Comparison of ENCODE assay signal across 8 mouse cellular contexts in the genomic region with DNA sequence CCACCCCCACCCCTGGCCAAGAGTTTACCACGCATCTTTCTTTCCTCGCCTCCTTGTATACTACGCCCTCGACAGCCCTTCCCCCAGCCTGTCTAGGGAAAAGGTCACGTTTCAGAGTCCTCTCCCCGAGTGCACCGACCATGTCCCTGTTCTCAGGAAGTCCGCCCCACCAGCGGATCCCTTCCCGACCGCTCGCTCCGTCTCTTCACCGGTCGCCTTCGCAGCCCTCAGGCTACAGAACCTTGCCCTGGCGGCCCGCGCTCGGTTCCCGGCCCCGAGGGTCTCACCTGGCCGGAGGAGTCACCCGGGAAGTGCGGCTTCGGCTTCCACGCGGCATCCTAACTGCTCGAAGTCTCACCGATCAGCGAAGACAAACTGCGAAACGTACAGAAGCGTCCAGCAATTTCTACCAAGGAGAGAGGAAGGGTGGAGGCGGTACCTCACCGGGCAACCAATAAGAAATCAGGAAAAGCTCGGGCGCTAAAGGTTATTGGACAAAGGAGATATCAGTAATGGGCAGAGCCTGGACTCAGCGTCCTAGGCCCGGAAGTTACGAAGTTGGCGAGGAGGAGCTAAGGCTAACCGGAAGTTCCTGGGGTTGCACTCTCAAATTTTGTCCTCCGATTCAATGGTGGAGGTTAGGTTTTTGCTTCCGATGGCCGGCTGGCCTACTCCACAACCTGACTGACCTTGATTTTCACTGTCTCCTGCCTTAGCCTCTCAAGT. TPM values are rescaled to one million over a fixed set of nuclear protein-coding genes. Genes with fewer than 3 reads are reported as not detected.
DNase-seq lines count a peak whose midpoint lies in the region; ATAC-seq and TF ChIP-seq lines count a peak whose summit lies in the region.

A gene (minus strand): TSS at position 560 of the 726 bp plus-strand sequence.

- intact Hi-C loops in heart, postnatal 25 days (cut with DNase I): loop anchor here (2.0 kb wide), 1 partner anchor 216 kb away; a partner anchor contains a TSS

- H3K4me2 ChIP-seq in forebrain, embryonic 15.5 days (replicated peaks): peak within 1 kb of the TSS; percentile 89

- TF ChIP-seq CTCF in lung, adult 2 months (IDR thresholded peaks at IDR 0.05; ENCODE audit: insufficient read depth, low read length): no peak

- peak; percentile 82 for TF ChIP-seq POLR2A in lung, adult 2 months (IDR thresholded peaks at IDR 0.05; ENCODE audit: borderline replicate concordance, extremely low read depth, low read depth, low read length)

- in situ Hi-C loops in ES-E14 (cut with MboI; ENCODE audit: low sequenced_read_pairs in 2 of 2, unreplicated experiment in 2 of 2): no loop called here

- H3K4me3 ChIP-seq in ES-E14 (ENCODE audit: insufficient read depth in 1 of 2, low read depth in 1 of 2, low read length in 2 of 2, poor library complexity in 1 of 2, severe bottlenecking in 1 of 2): peak within 1 kb of the TSS; percentile 93 to 97
- H3K4me3 ChIP-seq in forebrain, embryonic 15.5 days: peak within 1 kb of the TSS; percentile 58
- H3K4me3 ChIP-seq in lung, adult 2 months (replicated peaks; ENCODE audit: extremely low read depth, low read depth, low read length): peak within 1 kb of the TSS; percentile 80

- no peaks in the 10 kb centered on the region for H3K9me3 ChIP-seq in ES-E14 (ENCODE audit: control insufficient read depth, insufficient read depth, low read depth, low read length)
- H3K9me3 ChIP-seq in forebrain, embryonic 15.5 days: no peaks in the 10 kb centered on the region

- H3K9ac ChIP-seq in ES-E14 (ENCODE audit: insufficient read depth, low read depth, low read length, poor library complexity, severe bottlenecking): peak within 1 kb of the TSS; percentile 97
- H3K9ac ChIP-seq in forebrain, embryonic 15.5 days (replicated peaks): peak within 1 kb of the TSS; percentile 81

- peak; percentile 95 for DNase-seq in ES-E14 (ENCODE audit: low read depth, low spot score)
- peak; percentile 96 for DNase-seq in cerebellum, adult 11-12 months
- peak; percentile 94 for DNase-seq in heart, postnatal 25 days (ENCODE audit: low spot score)
- DNase-seq in layer of hippocampus, adult 18-20 months (ENCODE audit: low spot score in 2 of 2): peak; percentile 94 to 98
- peak; percentile 92 for DNase-seq in lung, adult 2 months
- peak; percentile 78 to 90 for DNase-seq in thymus, adult 18-20 months

- WGBS in forebrain, embryonic 15.5 days: under 1% methylated on average over 46 of the region's 46 CpGs
- under 1% methylated on average over 46 of the region's 46 CpGs for WGBS in lung, adult 2 months

- H3K4me1 ChIP-seq in ES-E14 (ENCODE audit: control insufficient read depth in 2 of 2, insufficient read depth in 2 of 2, low read length in 2 of 2, poor library complexity in 1 of 2): peaks cover 3 to 4% of the 10 kb centered on the region in 2 experiments; a peak in 2 of 4 replicates
- H3K4me1 ChIP-seq in forebrain, embryonic 15.5 days: peaks cover 23% of the 10 kb centered on the region
- peaks cover 3% of the 10 kb centered on the region; the same call in 1 of the 2 replicates for H3K4me1 ChIP-seq in lung, adult 2 months (ENCODE audit: control insufficient read depth, insufficient read depth, low read length)

- peak within 1 kb of the TSS; percentile 83 for H3K27ac ChIP-seq in ES-E14 (ENCODE audit: insufficient read depth, low read depth, low read length, poor library complexity, severe bottlenecking)
- H3K27ac ChIP-seq in forebrain, embryonic 15.5 days (replicated peaks): peak within 1 kb of the TSS; percentile 91

- no peaks in the 10 kb centered on the region for H3K27me3 ChIP-seq in forebrain, embryonic 15.5 days

- peaks cover 18% of the 10 kb centered on the region for H3K36me3 ChIP-seq in ES-E14 (ENCODE audit: control insufficient read depth, insufficient read depth, low read length, poor library complexity, severe bottlenecking)
- H3K36me3 ChIP-seq in forebrain, embryonic 15.5 days: peaks cover 22% of the 10 kb centered on the region

- ATAC-seq in forebrain, embryonic 15.5 days (replicated peaks): peak; percentile 99
- peak; percentile 97 for ATAC-seq in neutrophil, adult 5-6 weeks (ENCODE audit: extremely low read depth, insufficient number of reproducible peaks, low FRiP score, poor library complexity, severe bottlenecking)

TF ChIP-seq in ES-E14, 5 proteins besides CTCF, POLR2A, EP300 and RAD21:
- TF ChIP-seq MAFK (IDR thresholded peaks at IDR 0.05; ENCODE audit: insufficient read depth, low read depth, low read length) (no peak), ZC3H11A (IDR thresholded peaks at IDR 0.05; ENCODE audit: borderline replicate concordance, low read depth, low read length) (no peak), CHD2 (IDR thresholded peaks at IDR 0.05; ENCODE audit: low read depth, low read length) (peak; percentile 88), HCFC1 (IDR thresholded peaks at IDR 0.05; ENCODE audit: borderline replicate concordance, insufficient read depth, low read length) (peak; percentile 89), ZNF384 (IDR thresholded peaks at IDR 0.05; ENCODE audit: low read depth, low read length) (0 out of 2 replicates have a peak, but pooled peaks have one; percentile 6)

RNA-seq across cellular contexts. Expression of the gene that starts here (rescaled TPM):
- total RNA-seq in ES-E14 (2012; rRNA removed): 738 and 874 TPM in 2 replicates
- polyA plus RNA-seq in forebrain, embryonic 15.5 days (2015; fragmentation: Nextera tagmentation; extraction: Ambion mirVana): 895 and 945 TPM in 2 replicates
- 1,000 to 10,000 TPM; 1,029 to 1,056 TPM for total RNA-seq in heart, postnatal 25 days (2021)
- total RNA-seq in layer of hippocampus, adult 18-20 months (2021): 100 to 1,000 TPM; 479 to 483 TPM
- polyA plus RNA-seq in lung, adult 2 months (2012; rRNA removed): 686 and 760 TPM in 2 replicates
- total RNA-seq in neutrophil, adult 5-6 weeks (2017): 116 and 119 TPM in 2 replicates

Comparison
In these comparisons a context has a peak if more than half of its experiments do, and no peak if none do; other contexts are left out.
1. Peak in every context shown above with its lines: DNase-seq, ATAC-seq, H3K4me3 ChIP-seq and H3K27ac ChIP-seq.